Mouse (Mus musculus) kidney, postnatal 25 days (tissue): ENCODE data around the gene Lpar6.

Experiments used
- DNase-seq, 2 experiments: peaks; one replicate each; pipeline ENCODE4 v3.0.0; 2021; ENCODE audit warnings: mixed read lengths in 2 of 2

Gene Lpar6

GRCm38 (mm10) chr14:73237848-73238321 is at the start of gene Lpar6:
TSS of gene Lpar6 (plus strand) at chr14:73237895.
- DNase-seq = peak; percentile 72 to 73

GRCm38 (mm10) chr14:73199058-73199457 is 38.6 kb upstream of the Lpar6 start:
- no peak for DNase-seq

- DNase-seq = no peak
Measured at GRCm38 (mm10) chr14:73201447-73201846, 36.2 kb upstream of the Lpar6 start.

GRCm38 (mm10) chr14:73204016-73204415 is 33.7 kb upstream of the Lpar6 start:
- DNase-seq = no peak

- peak in 1 of 2 experiments; percentile 43 for DNase-seq
Measured at GRCm38 (mm10) chr14:73209262-73209661, 28.4 kb upstream of the Lpar6 start.

GRCm38 (mm10) chr14:73210196-73210595 is 27.5 kb upstream of the Lpar6 start:
- DNase-seq = no peak

GRCm38 (mm10) chr14:73211477-73211876 is 26.2 kb upstream of the Lpar6 start:
- DNase-seq = no peak

GRCm38 (mm10) chr14:73217062-73217461 is 20.6 kb upstream of the Lpar6 start:
- no peak for DNase-seq

- DNase-seq = no peak
Measured at GRCm38 (mm10) chr14:73222316-73222970, 15.3 kb upstream of the Lpar6 start.

- no peak for DNase-seq
Measured at GRCm38 (mm10) chr14:73226346-73226745, 11.3 kb upstream of the Lpar6 start.

GRCm38 (mm10) chr14:73226849-73227248 is 10.8 kb upstream of the Lpar6 start:
- DNase-seq = no peak

GRCm38 (mm10) chr14:73231286-73231982 is 6.3 kb upstream of the Lpar6 start:
- no peak for DNase-seq

GRCm38 (mm10) chr14:73234468-73235031 is 3.1 kb upstream of the Lpar6 start:
- DNase-seq = no peak

- peak; percentile 61 to 72 for DNase-seq
Measured at GRCm38 (mm10) chr14:73238498-73239250, 979 bp downstream of the Lpar6 start.

GRCm38 (mm10) chr14:73239291-73239690 is 1.6 kb downstream of the Lpar6 start:
- peak; percentile 28 to 42 for DNase-seq

GRCm38 (mm10) chr14:73239857-73240256 is 2.2 kb downstream of the Lpar6 start:
- no peak for DNase-seq

GRCm38 (mm10) chr14:73244061-73244597 is 6.4 kb downstream of the Lpar6 start:
- no peak for DNase-seq

- DNase-seq = no peak
Measured at GRCm38 (mm10) chr14:73250056-73250455, 12.4 kb downstream of the Lpar6 start.

- no peak for DNase-seq
Measured at GRCm38 (mm10) chr14:73252276-73252675, 14.6 kb downstream of the Lpar6 start.

GRCm38 (mm10) chr14:73253453-73254251 is 16.0 kb downstream of the Lpar6 start:
- DNase-seq = peak; percentile 81 to 90

- DNase-seq = peak; percentile 25 to 64
Measured at GRCm38 (mm10) chr14:73254412-73254811, 16.7 kb downstream of the Lpar6 start.

- DNase-seq = no peak
Measured at GRCm38 (mm10) chr14:73255426-73255970, 17.8 kb downstream of the Lpar6 start.
